Mouse (Mus musculus) testis, adult 2 months (tissue): ENCODE measurements around the gene Fam184b.

Source experiments
- CTCF ChIP-seq: fragments of 200-500 bp; IDR thresholded peaks from 2 replicates; pipeline ENCODE4 v1.5.1; 2012; ENCODE audit warnings: low read depth, mild to moderate bottlenecking, inconsistent platforms, low read length, moderate library complexity; ENCODE audit not compliant: control insufficient read depth, insufficient read depth, insufficient replicate concordance
- POLR2A ChIP-seq: fragments of 200-500 bp; IDR thresholded peaks from 2 replicates; pipeline ENCODE4 v1.6.1; 2012; ENCODE audit warnings: low read depth, mild to moderate bottlenecking, inconsistent platforms, low read length, moderate library complexity; ENCODE audit not compliant: control insufficient read depth

GRCm38 (mm10) chr5:45593276-45593675 is 46.1 kb downstream of the Fam184b start:
- TF ChIP-seq POLR2A (no peak), CTCF (no peak)
